Mouse (Mus musculus) adrenal gland, adult 2 months (tissue): ENCODE measurements around the gene Spaca7. TPM values are rescaled to one million over a fixed set of nuclear protein-coding genes. Genes with fewer than 3 reads are reported as not detected.
"Not testable (repeated sequence)": the region's sequence is repeated elsewhere in the genome, so short reads cannot be mapped to it uniquely, and the experiment has no call there.

ENCODE experiments used
- DNase-seq: peaks from one replicate; pipeline ENCODE4 v3.0.0; 2021
- long read RNA-seq: library from polyadenylated mRNA; stranded (forward); transcript quantifications from one replicate; pipeline ENCODE4 v2.0.0, GENCODE M21; 2021
- polyA plus RNA-seq: library from polyadenylated mRNA; depleted of rRNA; stranded (reverse); fragments of >200 nt; gene quantifications from 2 replicates; pipeline ENCODE4 v1.2.3, GENCODE M21; 2012; rRNA removed
- total RNA-seq, 2 experiments: library from RNA; stranded (reverse); gene quantifications; 2 replicates each; pipeline ENCODE4 v1.2.3; 2021

Spaca7 gene
- total RNA-seq (not detected), polyA plus RNA-seq (not detected in 2 replicates)
- long read RNA-seq: 0 reads

GRCm38 (mm10) chr8:12572814-12573534 is at the start of gene Spaca7:
TSS of gene Spaca7 (plus strand) at chr8:12573029.
- DNase-seq: no peak

GRCm38 (mm10) chr8:12524279-12524678 is 48.5 kb upstream of the Spaca7 start:
- DNase-seq: no peak

DNA sequence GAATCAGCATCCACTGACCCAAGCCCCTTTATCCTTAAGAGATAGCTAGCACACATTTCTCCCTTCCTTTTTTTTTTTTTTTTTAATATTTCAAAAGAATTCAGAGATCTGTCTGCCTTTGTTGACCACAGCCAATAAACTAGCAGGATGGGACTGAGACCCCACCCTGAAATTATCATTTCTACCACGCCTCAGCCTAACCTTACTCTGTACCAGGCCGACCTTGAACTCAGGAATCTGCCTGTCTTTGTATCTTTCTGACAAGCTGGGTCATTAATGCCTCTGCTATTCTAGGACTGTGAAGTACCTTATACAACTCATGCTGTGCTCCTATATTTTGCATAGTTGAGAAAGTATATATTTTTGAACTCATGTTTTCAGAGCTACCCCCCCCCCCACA is 44.2 kb upstream of the Spaca7 start:
- no peak for DNase-seq

DNA sequence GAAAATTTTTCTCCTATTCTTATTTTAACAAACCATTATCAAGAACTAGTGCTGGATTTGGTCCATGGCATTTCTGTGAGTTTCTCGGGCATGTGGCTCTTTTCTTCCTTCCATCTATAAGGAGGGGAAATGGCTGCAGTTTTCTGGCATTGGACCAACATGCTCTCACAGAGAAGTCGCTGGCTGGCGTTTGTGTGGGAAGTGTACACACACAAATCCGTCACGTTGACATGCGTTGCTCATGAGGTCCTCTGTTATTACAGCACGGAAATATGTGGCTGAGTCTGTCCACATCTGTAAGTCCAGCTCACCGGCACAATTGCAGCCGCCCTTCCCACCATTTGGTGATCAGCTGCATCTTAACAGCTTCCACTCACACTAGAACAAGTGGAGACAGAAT is 37.2 kb upstream of the Spaca7 start:
- DNase-seq: no peak

- DNase-seq: no peak
Observed at GRCm38 (mm10) chr8:12536306-12536705, 36.5 kb upstream of the Spaca7 start.

DNA sequence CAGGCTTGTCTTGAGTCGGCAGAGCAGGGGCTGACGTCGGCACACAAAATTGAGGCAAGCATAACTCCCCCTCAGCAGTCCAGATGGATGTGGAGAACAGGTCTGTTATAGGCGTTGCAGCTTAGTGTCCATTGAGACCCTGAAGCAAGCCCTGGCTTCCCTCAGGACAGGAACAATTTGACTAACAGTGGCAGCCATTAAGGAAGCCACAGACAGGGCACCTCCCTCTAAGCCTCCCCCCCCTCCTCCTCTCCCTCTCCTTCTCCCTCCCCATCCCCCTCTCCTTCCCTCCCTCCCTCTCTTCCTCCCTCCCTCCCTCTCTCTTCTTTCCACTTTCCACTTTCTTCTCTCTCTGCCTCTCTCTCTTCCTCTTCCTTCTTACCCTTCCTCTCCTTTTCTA is 27.6 kb upstream of the Spaca7 start:
- no peak for DNase-seq

DNA sequence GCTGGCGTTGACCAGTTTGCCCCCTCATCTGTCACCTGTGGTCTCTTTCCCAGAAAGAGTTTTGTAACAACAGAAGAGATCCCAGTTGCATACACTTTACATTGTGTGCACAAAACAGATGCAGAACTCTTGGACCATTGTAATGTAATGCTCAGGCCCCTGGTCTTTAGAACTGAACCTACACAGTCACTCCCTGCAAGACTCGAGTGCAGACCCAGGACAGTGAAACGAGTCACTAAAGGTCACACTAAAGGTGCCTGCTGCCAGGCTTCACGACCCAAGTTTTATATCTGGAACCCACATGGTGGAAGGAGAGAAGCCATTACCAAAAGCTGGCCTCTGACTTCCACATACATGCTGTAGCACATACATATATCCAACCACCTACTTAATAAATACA is 27.2 kb upstream of the Spaca7 start:
- no peak for DNase-seq

DNA sequence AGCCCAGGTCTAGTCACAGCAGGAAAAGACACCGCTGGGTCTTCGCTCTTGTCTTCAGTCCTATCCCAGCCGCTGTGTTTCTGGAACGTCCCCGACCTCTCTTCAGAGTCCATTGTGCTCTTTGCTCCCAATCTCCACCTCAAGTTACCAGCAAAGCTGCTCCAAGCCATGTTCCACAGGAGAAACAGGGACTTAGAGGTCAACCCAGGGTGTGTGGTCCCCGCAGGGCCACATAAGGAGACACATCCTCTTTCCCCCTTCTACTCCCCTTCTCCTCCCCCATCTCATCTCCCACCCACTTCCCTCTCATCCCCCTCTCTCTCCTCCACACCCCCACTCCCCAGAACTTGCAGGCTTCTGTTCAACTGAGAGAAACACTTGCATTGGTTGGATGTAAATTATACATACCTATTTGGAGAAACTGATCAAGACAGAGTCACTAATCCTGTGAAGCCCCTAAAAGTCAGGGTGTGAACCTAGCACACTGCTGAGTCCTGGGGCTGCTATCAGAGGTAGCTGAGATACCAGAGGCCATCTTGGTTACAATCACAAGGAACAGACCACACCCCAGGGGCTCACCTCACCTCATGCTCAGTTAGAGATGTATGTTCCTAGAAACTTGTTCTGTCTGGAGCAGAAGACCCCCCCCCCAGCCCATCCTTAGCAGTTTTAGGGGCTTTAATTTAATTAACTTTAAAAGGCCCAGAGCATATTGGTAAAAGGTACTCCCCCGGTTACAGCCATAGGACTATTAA is 25.2 kb upstream of the Spaca7 start:
- DNase-seq: no peak

DNA sequence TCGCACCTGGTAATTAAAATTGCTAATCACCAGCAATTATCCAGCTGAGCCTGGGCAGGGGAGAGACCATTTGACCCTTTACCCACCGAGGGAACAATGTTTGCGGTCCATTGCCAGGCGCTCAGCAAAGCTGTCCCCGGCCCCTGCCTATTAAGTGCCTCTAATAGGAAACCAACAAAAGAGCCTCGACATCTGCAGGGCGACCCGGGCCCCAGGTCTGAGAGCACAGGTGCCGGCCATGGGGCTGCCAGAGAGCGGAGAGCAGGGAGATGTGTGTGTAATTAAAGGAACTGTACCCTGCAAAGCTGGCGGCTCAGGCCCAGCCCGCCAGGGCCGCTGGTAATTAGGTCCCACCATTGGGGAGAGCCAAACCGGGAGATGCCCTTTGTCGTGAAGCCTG is 24.6 kb upstream of the Spaca7 start:
- no peak for DNase-seq

DNA sequence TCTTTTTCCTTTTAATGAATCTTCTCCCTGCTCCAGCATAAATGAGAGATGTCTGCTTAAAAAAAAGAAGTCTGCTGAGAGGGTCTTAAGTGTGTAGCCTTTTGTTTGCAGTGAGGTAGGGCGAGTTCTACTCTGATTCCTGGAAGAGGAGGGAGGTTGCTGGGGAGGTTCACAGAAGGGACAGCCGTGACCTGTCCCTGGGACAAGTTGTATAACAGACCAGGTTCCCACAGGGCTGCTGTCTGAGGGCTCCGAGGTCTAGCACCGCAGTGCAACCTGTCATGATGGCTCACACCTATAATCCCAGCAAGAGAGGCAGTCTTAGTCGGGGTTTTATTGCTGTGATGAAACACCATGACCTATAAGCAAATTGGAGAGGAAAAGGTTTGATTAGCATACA is 24.1 kb upstream of the Spaca7 start:
- no peak for DNase-seq

DNA sequence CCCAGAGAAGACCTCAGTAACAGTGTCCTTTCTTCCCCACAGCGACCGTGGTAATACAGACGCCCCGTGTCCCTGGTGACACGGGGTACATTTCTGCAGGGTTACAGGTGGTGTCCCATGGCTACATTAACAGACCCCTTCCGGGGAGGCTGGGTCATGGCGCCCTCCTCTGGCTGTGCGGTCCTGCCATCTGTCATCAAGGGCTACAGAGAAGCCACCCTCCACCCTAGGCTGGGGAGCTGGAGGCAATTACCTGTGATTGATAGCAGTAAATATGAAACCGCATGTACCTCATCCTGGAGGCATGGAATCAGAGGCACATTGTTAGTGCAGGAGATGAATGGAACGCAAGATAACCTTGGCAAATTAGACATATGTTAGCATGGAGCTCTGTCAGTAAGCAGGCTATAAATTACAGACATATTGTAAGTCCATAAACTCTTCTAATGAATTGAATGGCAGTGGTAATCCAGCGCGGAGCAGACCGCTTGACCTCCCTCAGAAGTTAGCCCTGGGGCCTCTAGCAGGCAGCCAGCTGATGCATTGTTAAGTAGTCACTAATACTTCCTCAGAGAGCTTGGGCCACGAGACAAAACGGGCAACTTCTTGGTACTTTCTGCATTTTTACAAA is 17.2 kb upstream of the Spaca7 start:
- DNase-seq: peak; percentile 3

DNA sequence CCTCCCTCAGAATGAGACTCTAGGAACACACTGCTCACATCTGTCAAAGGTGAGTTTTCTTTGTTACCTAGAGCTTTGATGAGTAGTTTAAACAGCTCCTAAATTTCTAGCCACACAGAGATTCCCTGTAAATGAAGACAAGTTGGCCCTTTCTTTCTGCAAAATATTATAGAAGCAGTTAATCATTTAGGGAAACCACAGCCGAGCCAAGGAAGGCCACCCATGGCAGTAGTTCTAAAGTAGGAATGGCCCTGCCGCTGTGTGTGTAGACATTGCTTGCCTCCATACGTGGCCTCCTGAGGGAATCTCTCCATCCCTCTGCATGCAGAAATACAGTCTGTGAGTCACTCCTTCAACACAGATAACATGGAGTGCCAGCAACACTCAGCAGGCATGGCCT is 14.0 kb upstream of the Spaca7 start:
- no peak for DNase-seq

DNA sequence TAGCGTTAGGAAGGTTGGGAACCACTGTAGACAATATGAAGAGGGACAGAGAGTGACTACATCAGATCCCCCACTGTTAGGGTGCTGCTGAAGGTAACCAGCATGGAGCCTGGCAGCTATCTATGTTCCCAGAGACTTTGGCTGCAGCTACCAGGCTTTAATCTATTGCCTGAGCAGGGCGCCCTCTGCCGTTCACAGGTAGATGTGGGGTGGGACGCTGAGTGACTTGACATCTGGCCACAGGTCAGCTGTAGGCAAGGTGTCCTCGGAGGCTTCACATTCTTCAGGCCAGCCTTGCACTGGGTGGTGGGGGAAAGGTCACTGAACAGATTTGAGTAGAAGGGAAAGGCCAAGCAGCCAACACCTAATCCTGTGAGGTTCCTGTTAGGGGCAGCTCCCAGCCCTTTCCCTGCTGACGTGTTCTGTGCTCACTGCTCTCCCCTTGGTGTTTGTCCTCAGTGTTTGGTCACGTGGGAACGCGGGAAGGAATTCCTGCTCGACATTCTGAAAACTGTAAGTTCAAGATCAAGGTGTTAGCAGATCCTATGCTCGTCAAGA is 11.3 kb upstream of the Spaca7 start:
- DNase-seq: peak; percentile 66

DNA sequence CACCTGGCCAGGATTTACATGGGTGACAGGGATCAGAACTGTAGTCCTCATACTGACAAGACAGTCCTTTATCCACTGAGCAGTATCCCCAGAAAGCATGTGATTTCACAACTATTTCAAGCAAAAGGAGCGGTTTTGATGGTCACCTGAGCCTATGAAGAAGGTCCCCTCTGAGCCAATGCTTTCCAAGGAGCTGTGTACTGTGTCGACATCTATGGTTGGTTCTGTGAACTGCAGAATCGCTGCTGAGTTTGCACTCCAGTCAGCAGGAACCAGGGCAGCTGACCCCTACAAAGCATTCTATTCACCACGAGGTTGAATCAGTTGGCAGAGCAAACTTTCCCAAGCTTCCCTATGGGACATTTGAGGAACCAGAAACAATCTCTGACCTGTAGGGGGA is 8.5 kb upstream of the Spaca7 start:
- DNase-seq: peak; percentile 20

DNA sequence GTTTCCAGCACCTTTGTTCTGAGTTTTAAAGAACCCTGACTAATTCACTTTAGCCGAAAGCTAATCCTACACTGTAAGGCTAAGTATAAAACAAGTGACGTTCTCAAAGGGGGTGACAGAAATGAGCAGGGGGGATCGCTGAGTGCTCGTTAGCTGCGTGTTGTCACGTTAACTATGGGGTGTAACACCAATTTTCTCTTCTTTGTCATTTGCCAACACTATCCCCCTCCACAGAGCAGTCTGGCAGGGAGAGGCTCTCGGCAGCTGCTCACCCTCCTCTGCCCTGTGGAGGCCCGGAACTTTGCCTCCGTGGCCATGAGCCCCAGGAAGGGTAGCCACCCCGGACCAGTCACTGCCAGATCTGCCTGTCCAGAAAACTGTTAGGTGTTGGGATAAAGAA is 7.3 kb upstream of the Spaca7 start:
- no peak for DNase-seq

GRCm38 (mm10) chr8:12566509-12566908 is 6.3 kb upstream of the Spaca7 start:
- DNase-seq: no peak

GRCm38 (mm10) chr8:12576003-12576402 is 3.2 kb downstream of the Spaca7 start:
- no peak for DNase-seq

- DNase-seq: no peak
Observed at GRCm38 (mm10) chr8:12576739-12577138, 3.9 kb downstream of the Spaca7 start.

- not testable (repeated sequence) for DNase-seq
Observed at GRCm38 (mm10) chr8:12579339-12579999, 6.6 kb downstream of the Spaca7 start.

- DNase-seq: no peak
Observed at GRCm38 (mm10) chr8:12583785-12584184, 11.0 kb downstream of the Spaca7 start.

DNA sequence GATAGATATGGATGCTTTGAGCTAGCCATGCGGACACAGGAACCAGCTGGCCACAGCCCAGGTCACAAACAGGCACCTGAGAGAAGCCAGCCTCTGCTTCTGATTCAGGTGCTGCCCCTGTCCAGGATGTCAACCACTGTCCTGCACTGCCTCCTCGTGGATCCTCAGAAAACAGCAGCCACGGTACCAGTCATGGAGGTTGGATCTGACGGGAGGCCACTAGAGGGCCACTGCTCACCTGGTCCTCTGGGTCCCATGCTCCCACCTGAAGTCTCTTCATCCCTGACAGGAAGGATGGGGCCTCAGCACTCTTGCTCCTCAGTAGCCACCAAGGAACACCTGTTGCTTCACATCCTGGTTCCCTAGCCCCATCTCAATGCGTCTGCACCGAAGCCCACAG is 34.4 kb downstream of the Spaca7 start:
- peak; percentile 72 for DNase-seq

DNA sequence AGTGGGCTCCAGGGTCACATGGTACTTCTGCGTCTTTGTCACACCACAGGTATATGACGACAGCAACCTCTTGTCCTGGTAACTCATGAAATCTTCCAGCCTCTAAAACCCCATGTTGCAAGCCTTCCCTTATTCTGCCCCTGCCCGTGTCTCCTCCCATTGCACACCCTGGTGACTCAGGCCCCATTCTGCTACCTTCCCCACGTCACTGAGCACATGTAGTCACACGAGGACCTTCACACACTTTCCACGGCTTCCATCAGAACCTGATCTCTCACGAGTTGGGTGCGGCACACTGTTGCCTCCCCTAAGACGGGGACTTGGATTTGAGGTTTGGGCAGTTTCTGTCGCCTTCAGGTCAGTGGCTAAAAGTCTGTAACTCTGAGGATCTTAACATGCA is 36.0 kb downstream of the Spaca7 start:
- DNase-seq: no peak
